Mouse (Mus musculus) kidney, postnatal 0 days (tissue): ENCODE measurements around the gene Slc6a2. TPM values are rescaled to one million over a fixed set of nuclear protein-coding genes. Genes with fewer than 3 reads are reported as not detected.

Experiments used
- ATAC-seq: fragments of 200-750 bp; cut with Nextera tagmentation; replicated peaks from 2 replicates; pipeline ENCODE4 v1.8.0; 2017; ENCODE audit warnings: low read depth, moderate number of reproducible peaks, moderate TSS enrichment, moderate library complexity; ENCODE audit not compliant: low FRiP score
- DNase-seq: peaks from one replicate; pipeline ENCODE4 v3.0.0-alpha.2; 2016; ENCODE audit warnings: low spot score
- H3K27ac ChIP-seq: fragments of 300-500 bp; sonication (generic); 2 replicates; pipeline ENCODE4 v1.5.1; 2014; ENCODE audit warnings: mild to moderate bottlenecking
- H3K27me3 ChIP-seq: fragments of 300-500 bp; sonication (generic); 2 replicates; pipeline ENCODE4 v1.6.1; 2014; ENCODE audit warnings: low read length, mixed read lengths; ENCODE audit not compliant: insufficient read depth
- H3K36me3 ChIP-seq: fragments of 300-500 bp; sonication (generic); 2 replicates; pipeline ENCODE4 v1.6.1; 2014; ENCODE audit warnings: low read length, mixed read lengths; ENCODE audit not compliant: insufficient read depth
- H3K4me1 ChIP-seq: fragments of 300-500 bp; sonication (generic); replicated peaks from 2 replicates; pipeline ENCODE4 v1.6.1; 2014; ENCODE audit warnings: antibody characterized with exemption, low read length, mixed read lengths; ENCODE audit not compliant: insufficient read depth
- H3K4me2 ChIP-seq: fragments of 300-500 bp; sonication (generic); 2 replicates; pipeline ENCODE4 v1.6.1; 2014; ENCODE audit warnings: mild to moderate bottlenecking, low read length, moderate library complexity, mixed read lengths
- H3K4me3 ChIP-seq: fragments of 300-500 bp; sonication (generic); replicated peaks from 2 replicates; pipeline ENCODE4 v1.5.1; 2014; ENCODE audit warnings: low read depth, low read length
- H3K9ac ChIP-seq: fragments of 300-500 bp; sonication (generic); 2 replicates; pipeline ENCODE4 v1.6.1; 2014; ENCODE audit warnings: low read depth, low read length
- H3K9me3 ChIP-seq: fragments of 300-500 bp; sonication (generic); replicated peaks from 2 replicates; pipeline ENCODE4 v1.6.1; 2016; ENCODE audit warnings: low read length, inconsistent platforms, mixed read lengths
- CTCF ChIP-seq: IDR thresholded peaks from 2 replicates; pipeline ENCODE4 v1.5.1; 2016; ENCODE audit warnings: antibody characterized with exemption, low read depth, mild to moderate bottlenecking, moderate library complexity
- WGBS: fragments of 180-500 bp; shearing (Covaris S2); extraction: QIAGEN DNeasy Blood & Tissue Kit; methylation state at CpG from one replicate; pipeline ENCODE4 v1.1.7; 2014; 5-methylcytosine and 5-hydroxymethylcytosine counted together
- polyA plus RNA-seq: library from polyadenylated mRNA; unstranded; fragments of >200 nt; fragmentation: Nextera tagmentation; extraction: Ambion mirVana; gene quantifications from 2 replicates; pipeline ENCODE4 v1.2.1, GENCODE M21; 2015

Slc6a2 gene
- polyA plus RNA-seq, 1 experiment from 2014 or later = 0.12 TPM

GRCm38 (mm10) chr8:92972949-92973348 is 13.1 kb downstream of the Slc6a2 start:
- H3K27ac ChIP-seq = no peak overlapping the region
- H3K4me3 ChIP-seq = no peak overlapping the region
- DNase-seq = peak; percentile 9
- H3K9ac ChIP-seq = no peak overlapping the region
- no peaks in the 10 kb centered on the region for H3K27me3 ChIP-seq
- H3K36me3 ChIP-seq = no peaks in the 10 kb centered on the region
- H3K9me3 ChIP-seq = no peaks in the 10 kb centered on the region
- TF ChIP-seq CTCF = no peak
- peak; percentile 40; the same call in 1 of the 2 replicates for ATAC-seq
- H3K4me2 ChIP-seq = no peak overlapping the region
- no peaks in the 10 kb centered on the region for H3K4me1 ChIP-seq
- WGBS = 46% methylated on average over 5 of the region's 5 CpGs

- no peak for TF ChIP-seq CTCF
- Histone ChIP-seq H3K36me3 (no peaks in the 10 kb centered on the region), H3K4me3 (no peak overlapping the region), H3K4me1 (no peaks in the 10 kb centered on the region), H3K27ac (no peak overlapping the region), H3K9ac (no peak overlapping the region), H3K27me3 (no peaks in the 10 kb centered on the region), H3K4me2 (no peak overlapping the region), H3K9me3 (no peaks in the 10 kb centered on the region)
- WGBS = 78% methylated on average over 5 of the region's 5 CpGs
- DNase-seq = no peak
- no peak for ATAC-seq
These were observed 16.8 kb downstream of the Slc6a2 start for GRCm38 (mm10) chr8:92976656-92977055.

GRCm38 (mm10) chr8:92982491-92982890 is 22.6 kb downstream of the Slc6a2 start:
- no peaks in the 10 kb centered on the region for H3K4me1 ChIP-seq
- no peaks in the 10 kb centered on the region for H3K27me3 ChIP-seq
- H3K36me3 ChIP-seq = no peaks in the 10 kb centered on the region
- no peaks in the 10 kb centered on the region for H3K9me3 ChIP-seq
- H3K9ac ChIP-seq = no peak overlapping the region
- no peak overlapping the region for H3K27ac ChIP-seq
- H3K4me2 ChIP-seq = no peak overlapping the region
- TF ChIP-seq CTCF = no peak
- 78% methylated on average over 3 of the region's 3 CpGs for WGBS
- ATAC-seq = no peak
- no peak for DNase-seq
- no peak overlapping the region for H3K4me3 ChIP-seq

- ATAC-seq (no peak), DNase-seq (no peak)
- TF ChIP-seq CTCF = no peak
- H3K27ac ChIP-seq = no peak overlapping the region
- no peaks in the 10 kb centered on the region for H3K36me3 ChIP-seq
- 59% methylated on average over 2 of the region's 2 CpGs for WGBS
- no peak overlapping the region for H3K4me2 ChIP-seq
- no peaks in the 10 kb centered on the region for H3K4me1 ChIP-seq
- no peaks in the 10 kb centered on the region for H3K27me3 ChIP-seq
- H3K9me3 ChIP-seq = no peaks in the 10 kb centered on the region
- H3K9ac ChIP-seq = no peak overlapping the region
- H3K4me3 ChIP-seq = no peak overlapping the region
These were observed 24.5 kb downstream of the Slc6a2 start for GRCm38 (mm10) chr8:92984376-92984775.

- H3K9ac ChIP-seq = no peak overlapping the region
- peak; percentile 77 for TF ChIP-seq CTCF
- H3K36me3 ChIP-seq = no peaks in the 10 kb centered on the region
- H3K4me2 ChIP-seq = no peak overlapping the region
- WGBS = 25% methylated on average over 5 of the region's 5 CpGs
- ATAC-seq (no peak), DNase-seq (peak; percentile 68)
- H3K27ac ChIP-seq = no peak overlapping the region
- H3K4me1 ChIP-seq = no peaks in the 10 kb centered on the region
- H3K4me3 ChIP-seq = no peak overlapping the region
- no peaks in the 10 kb centered on the region for H3K9me3 ChIP-seq
- no peaks in the 10 kb centered on the region for H3K27me3 ChIP-seq
These were observed 37.0 kb downstream of the Slc6a2 start for GRCm38 (mm10) chr8:92996840-92997239.

GRCm38 (mm10) chr8:92998600-92998999 is 38.7 kb downstream of the Slc6a2 start:
- no peaks in the 10 kb centered on the region for H3K4me1 ChIP-seq
- no peaks in the 10 kb centered on the region for H3K9me3 ChIP-seq
- H3K4me2 ChIP-seq = no peak overlapping the region
- no peak for ATAC-seq
- DNase-seq = peak; percentile 79
- no peak overlapping the region for H3K4me3 ChIP-seq
- no peak overlapping the region for H3K9ac ChIP-seq
- H3K27me3 ChIP-seq = no peaks in the 10 kb centered on the region
- no peak overlapping the region for H3K27ac ChIP-seq
- WGBS = 37% methylated on average over 2 of the region's 2 CpGs
- peak; percentile 85 for TF ChIP-seq CTCF
- H3K36me3 ChIP-seq = no peaks in the 10 kb centered on the region

- H3K27ac ChIP-seq = no peak overlapping the region
- no peaks in the 10 kb centered on the region for H3K36me3 ChIP-seq
- H3K27me3 ChIP-seq = no peaks in the 10 kb centered on the region
- H3K4me2 ChIP-seq = no peak overlapping the region
- H3K4me1 ChIP-seq = no peaks in the 10 kb centered on the region
- no peaks in the 10 kb centered on the region for H3K9me3 ChIP-seq
- 22% methylated on average over 5 of the region's 5 CpGs for WGBS
- H3K9ac ChIP-seq = no peak overlapping the region
- no peak overlapping the region for H3K4me3 ChIP-seq
- ATAC-seq (no peak), DNase-seq (peak; percentile 78)
- peak; percentile 79 for TF ChIP-seq CTCF
These were observed 50.4 kb downstream of the Slc6a2 start for GRCm38 (mm10) chr8:93010286-93010685.
